Mouse (Mus musculus): ENCODE data around the gene Zfyve9. TPM values are rescaled to one million over a fixed set of nuclear protein-coding genes. Genes with fewer than 3 reads are reported as not detected.
"Not testable (repeated sequence)": the region's sequence is repeated elsewhere in the genome, so short reads cannot be mapped to it uniquely, and the experiment has no call there.

Gene Zfyve9
- total RNA-seq, 2 experiments from 2014 or later = 53.6 to 58.4 TPM

DNA sequence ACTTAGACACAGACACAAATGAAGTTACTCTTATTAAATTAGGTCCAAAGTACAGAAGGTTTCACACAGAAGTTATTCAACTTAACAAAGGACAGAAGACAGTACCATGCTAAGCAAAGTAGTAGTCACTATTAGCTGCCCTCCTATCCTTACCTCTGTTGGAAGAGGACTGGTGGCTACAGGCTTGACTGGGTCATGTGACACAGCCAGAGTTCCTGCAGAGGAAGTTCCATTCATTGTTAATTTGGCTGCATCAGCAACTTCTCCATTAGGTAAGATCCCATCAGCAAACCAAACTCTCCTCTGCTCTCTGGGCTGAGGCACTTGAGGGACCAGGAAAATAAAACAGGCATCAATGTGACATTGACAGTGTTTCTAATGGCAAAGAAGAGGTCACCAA lies 89.1 kb downstream of the Zfyve9 start:
- TF ChIP-seq CTCF (conservative IDR thresholded peaks at IDR 0.05) = no peak
- DNase-seq (ENCODE audit: low spot score in 2 of 2) = no peak
- Histone ChIP-seq H3K4me3 (no peak overlapping the region), H3K27ac (no peak overlapping the region)

DNA sequence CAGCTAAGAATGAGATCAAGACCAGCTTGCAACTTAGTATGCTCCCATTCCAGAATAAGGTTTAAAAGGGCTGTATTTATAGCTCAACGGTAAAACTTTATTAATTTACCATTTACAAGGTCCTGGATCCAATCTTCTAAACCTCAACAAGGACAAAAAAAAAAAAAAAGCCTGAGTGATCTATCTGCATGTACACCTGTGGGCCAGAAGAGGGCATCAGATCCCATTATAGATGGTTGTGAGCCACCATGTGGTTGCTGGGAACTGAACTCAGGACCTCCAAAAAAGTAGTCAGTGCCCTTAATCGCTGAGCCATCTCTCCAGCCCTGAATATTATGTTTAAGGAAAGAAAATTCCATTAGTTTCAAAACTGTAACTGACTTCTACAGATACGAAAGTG lies 90.1 kb downstream of the Zfyve9 start:
- no peak for DNase-seq (ENCODE audit: low spot score in 2 of 2)
- H3K27ac ChIP-seq = no peak overlapping the region
- TF ChIP-seq CTCF (conservative IDR thresholded peaks at IDR 0.05) = peak; percentile 46
- H3K4me3 ChIP-seq = no peak overlapping the region

DNA sequence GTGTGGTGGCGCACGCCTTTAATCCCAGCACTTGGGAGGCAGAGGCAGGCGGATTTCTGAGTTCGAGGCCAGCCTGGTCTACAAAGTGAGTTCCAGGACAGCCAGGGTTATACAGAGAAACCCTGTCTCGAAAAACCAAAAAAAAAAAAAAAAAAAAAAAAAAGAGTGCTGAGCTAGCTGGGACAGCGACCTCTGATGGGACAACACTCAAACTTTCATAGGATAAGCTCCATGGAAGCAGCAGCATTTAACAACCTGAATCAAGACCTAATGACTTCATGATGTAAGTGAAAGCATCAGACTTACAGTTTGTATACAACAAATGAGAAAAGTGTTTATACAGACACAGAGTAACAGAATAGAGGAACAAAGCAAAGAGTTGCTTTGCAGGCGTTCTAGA lies 93.5 kb downstream of the Zfyve9 start:
- not testable (repeated sequence) for DNase-seq (ENCODE audit: low spot score in 2 of 2); H3K4me3 ChIP-seq; H3K27ac ChIP-seq

DNA sequence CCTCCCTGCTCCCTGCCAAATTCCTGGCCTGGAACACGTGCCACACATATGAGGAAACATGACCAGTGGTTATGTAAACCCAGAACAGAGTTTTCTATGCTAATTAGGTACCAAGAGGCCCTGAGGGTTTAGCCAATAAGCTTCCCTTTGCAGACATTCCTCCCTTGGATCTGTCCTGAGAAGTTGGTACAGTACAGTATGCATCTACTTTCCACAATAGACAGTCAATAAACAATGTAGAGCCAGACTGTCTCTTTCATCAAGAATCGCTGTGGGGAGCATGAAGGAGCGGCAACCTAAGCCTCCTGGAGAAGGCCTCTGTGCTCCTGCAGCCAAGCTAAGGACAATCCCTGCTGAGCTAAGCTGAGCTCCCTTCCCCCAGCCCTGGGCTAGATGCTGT lies 94.4 kb downstream of the Zfyve9 start:
- H3K4me3 ChIP-seq = no peak overlapping the region
- no peak overlapping the region for H3K27ac ChIP-seq
- no peak for DNase-seq (ENCODE audit: low spot score in 2 of 2)
- no peak for TF ChIP-seq CTCF (conservative IDR thresholded peaks at IDR 0.05)

DNA sequence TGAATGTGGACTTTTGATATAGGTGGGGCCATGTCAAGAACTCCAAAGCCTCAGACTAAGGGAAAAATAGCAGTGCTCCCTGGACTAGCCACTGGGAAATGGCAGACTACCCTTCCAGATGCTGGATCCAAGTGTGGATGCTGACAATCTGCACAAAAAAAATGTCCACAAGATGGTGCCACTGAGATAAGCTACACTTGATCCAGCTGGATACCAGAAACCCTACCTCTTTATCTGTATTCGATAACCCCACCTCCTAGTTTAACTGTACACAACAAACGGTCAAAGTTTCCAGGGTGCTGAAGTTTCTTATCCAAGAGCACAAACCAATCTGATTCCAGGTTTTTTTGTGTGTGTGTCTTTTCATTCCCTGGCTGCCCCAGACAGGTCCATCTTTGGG lies 116.2 kb downstream of the Zfyve9 start:
- H3K27ac ChIP-seq = no peak overlapping the region
- H3K4me3 ChIP-seq = no peak overlapping the region
- TF ChIP-seq CTCF (conservative IDR thresholded peaks at IDR 0.05) = peak; percentile 71
- no peak for DNase-seq (ENCODE audit: low spot score in 2 of 2)

DNA sequence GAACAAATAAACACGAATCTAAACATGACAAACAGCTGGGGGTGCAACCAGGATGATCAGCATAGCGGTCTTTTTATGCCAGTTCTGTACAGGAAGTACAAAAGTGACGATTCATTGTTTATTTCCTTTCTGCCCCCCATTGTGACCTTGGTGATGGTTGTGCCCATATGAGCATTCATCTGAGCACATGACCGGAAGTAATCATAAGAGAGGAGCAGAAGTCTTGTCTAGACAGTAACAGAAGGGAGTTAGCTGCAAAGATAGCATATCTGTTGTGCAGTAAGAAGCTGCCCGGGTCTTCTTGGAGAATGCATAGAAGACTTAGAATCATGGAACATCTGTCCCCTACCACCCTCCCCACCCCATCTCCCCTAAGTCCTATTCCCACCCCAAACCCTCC lies 141.8 kb downstream of the Zfyve9 start:
- no peak overlapping the region for H3K27ac ChIP-seq
- TF ChIP-seq CTCF (conservative IDR thresholded peaks at IDR 0.05) = no peak
- no peak overlapping the region for H3K4me3 ChIP-seq
- DNase-seq (ENCODE audit: low spot score in 2 of 2) = no peak

DNA sequence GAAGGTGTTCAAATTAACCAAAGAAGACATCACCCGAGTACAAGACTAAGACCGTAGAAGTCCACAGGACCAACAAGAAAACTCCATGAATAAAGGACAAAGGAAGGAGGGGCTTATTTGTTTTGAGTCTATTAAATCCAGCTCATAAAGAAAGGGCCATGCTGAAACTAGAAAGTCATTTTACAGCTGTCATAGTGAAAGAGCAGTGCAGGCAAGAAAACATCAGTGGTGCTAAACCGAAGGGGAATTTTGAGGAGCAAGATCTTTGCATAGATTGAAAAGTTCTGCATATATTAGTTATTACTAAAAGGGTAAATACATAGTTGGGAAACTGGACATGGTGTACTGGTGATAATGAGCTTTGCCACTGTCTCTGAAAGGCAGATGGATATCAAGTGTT lies 142.9 kb downstream of the Zfyve9 start:
- no peak overlapping the region for H3K4me3 ChIP-seq
- no peak for TF ChIP-seq CTCF (conservative IDR thresholded peaks at IDR 0.05)
- DNase-seq (ENCODE audit: low spot score in 2 of 2) = no peak
- no peak overlapping the region for H3K27ac ChIP-seq

DNA sequence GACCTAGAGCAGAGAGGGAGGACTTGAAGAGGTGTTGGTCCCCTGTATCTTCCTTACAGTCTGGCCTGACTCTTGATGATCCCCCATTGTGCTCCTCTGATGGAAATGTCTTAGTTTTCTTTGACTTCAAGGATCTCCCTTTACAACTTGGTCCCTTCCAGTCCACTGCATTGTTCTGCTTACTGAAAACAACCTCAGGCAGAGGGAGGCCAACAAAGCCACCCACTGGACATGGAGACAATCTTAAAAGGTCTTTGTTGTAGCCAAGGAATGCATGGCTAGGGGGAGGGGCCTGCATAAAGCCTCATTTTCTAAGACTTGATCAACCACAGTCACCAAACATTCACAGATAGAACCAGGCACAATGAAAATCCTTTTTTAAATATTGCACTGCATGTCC lies 145.5 kb downstream of the Zfyve9 start:
- H3K27ac ChIP-seq = no peak overlapping the region
- DNase-seq (ENCODE audit: low spot score in 2 of 2) = no peak
- TF ChIP-seq CTCF (conservative IDR thresholded peaks at IDR 0.05) = no peak
- no peak overlapping the region for H3K4me3 ChIP-seq

DNA sequence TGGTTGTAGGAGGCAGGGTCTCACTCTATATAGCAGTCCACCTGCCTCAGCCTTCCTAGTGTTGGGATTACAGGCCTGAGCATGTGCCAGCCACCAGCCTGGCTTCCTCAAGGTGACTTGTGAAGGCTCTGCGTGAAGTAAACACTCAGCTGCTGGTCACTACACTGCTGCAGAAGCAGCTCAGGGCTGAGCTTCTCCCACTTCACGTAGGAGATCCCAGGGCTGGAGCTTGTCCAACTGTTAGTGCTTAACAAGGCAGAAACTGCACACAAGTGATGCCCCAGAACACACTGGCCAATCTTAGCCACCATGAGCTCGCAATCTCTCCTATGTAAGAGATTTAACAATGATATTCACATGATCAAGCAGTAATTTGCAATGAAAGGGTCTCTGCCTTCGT lies 145.9 kb downstream of the Zfyve9 start:
- no peak for DNase-seq (ENCODE audit: low spot score in 2 of 2)
- Histone ChIP-seq H3K4me3 (no peak overlapping the region), H3K27ac (no peak overlapping the region)
- TF ChIP-seq CTCF (conservative IDR thresholded peaks at IDR 0.05) = no peak

DNA sequence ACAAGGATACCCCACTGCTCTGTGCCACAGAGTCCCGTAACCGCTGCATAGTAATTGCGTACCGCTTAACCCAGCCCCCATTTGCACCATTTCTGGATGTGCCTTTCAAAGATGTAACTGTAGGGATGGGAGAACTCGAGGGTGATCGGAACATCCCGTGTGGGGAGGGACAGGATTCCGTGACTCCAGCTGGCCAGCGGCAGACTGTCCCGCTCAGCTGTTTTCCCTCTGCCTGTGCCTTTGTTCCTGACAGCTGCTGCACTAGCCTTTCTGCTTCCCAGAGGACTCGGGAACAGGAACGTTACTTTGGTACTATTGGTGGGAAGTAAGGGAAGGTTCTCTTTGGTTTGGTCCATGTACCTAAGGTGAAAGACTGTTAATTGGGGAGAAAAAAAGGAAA lies 146.9 kb downstream of the Zfyve9 start:
- TF ChIP-seq CTCF (conservative IDR thresholded peaks at IDR 0.05) = no peak
- DNase-seq (ENCODE audit: low spot score in 2 of 2) = no peak
- no peak overlapping the region for H3K27ac ChIP-seq
- no peak overlapping the region for H3K4me3 ChIP-seq

DNA sequence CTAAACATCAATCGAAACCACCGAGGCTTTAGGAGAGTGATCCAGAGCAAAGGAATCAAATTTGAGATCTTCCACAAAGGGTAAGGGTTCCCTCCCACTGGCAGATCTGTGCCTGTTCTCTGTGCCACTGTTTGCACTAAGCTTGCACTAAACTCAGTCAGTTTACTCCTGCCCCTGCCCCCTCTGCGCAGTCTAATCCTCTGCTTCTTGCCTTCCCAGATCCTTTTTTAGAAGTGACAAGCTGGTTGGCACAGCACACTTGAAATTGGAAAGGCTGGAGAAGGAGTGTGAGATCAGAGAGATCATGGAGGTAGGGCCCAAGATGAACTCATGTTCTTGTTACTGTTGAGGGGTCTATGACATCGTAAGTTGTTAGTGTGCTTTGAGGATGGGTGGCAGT lies 149.0 kb downstream of the Zfyve9 start:
- Histone ChIP-seq H3K27ac (no peak overlapping the region), H3K4me3 (no peak overlapping the region)
- TF ChIP-seq CTCF (conservative IDR thresholded peaks at IDR 0.05) = no peak
- peak in 1 of 2 experiments; percentile 17 for DNase-seq (ENCODE audit: low spot score in 2 of 2)

DNA sequence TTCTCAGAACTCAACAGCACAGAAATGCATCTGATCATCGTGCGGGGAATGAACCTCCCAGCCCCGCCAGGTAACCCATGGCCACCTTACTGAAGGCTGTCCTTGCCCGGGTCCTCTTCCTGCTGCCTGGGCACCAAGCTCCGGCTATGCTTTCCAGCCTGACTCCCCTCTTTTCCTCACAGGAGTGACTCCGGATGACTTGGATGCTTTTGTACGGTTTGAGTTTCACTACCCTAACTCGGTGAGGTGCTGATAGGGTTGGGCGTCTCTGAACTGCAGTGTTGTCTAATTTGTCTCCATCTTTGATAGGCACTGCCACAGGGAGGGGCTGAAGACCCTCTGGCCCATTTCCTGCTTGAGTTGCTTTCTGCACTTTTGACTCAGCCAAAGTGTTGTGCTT lies 150.5 kb downstream of the Zfyve9 start:
- Histone ChIP-seq H3K27ac (no peak overlapping the region), H3K4me3 (no peak overlapping the region)
- no peak for TF ChIP-seq CTCF (conservative IDR thresholded peaks at IDR 0.05)
- DNase-seq (ENCODE audit: low spot score in 2 of 2) = no peak

DNA sequence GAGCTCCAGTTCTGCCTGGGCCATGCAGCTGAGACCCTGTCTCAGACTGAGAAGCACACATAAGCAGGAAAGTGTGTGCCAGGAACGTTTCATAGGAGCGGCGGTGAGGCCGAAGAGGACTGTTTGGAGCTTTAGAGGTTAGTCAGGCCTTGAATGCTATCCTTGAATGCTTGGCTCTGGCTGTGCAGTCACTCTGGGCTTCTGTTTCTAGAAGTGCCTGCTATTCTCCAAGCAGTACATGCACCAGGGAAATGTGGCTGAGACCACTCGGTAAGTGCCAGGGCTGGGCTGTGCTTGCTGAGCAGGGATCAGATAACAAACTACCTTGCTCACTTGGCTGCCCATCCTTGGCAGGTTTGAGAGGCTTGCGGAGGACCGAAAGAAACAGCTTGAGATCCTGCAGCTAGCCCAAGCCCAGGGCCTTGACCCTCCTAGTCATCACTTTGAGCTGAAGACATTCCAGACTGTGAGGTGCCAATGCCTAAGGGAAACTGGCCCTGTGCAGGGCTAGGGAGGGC lies 151.2 kb downstream of the Zfyve9 start:
- no peak for TF ChIP-seq CTCF (conservative IDR thresholded peaks at IDR 0.05)
- H3K4me3 ChIP-seq = no peak overlapping the region
- no peak for DNase-seq (ENCODE audit: low spot score in 2 of 2)
- no peak overlapping the region for H3K27ac ChIP-seq

DNA sequence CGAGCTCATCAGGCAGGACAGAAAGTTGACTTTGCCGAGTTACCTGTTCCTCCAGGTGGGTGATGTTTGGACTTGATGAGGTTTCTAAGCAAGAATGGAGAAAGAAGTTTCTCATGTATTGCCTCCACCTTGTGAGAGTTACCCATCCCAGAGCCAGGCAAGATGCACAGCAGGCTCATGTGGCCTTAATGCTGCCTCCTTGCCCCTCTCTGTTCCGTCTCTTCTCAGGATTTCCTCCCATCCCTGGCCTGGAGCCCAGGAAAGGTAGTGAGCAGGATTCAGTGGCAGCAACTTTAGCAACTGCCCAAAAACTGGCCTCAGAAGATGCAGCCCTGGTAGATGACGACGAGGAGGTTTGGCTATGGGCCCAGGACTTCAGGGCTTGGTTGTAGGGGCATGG lies 153.5 kb downstream of the Zfyve9 start:
- no peak for DNase-seq (ENCODE audit: low spot score in 2 of 2)
- Histone ChIP-seq H3K4me3 (no peak overlapping the region), H3K27ac (no peak overlapping the region)
- TF ChIP-seq CTCF (conservative IDR thresholded peaks at IDR 0.05) = no peak

DNA sequence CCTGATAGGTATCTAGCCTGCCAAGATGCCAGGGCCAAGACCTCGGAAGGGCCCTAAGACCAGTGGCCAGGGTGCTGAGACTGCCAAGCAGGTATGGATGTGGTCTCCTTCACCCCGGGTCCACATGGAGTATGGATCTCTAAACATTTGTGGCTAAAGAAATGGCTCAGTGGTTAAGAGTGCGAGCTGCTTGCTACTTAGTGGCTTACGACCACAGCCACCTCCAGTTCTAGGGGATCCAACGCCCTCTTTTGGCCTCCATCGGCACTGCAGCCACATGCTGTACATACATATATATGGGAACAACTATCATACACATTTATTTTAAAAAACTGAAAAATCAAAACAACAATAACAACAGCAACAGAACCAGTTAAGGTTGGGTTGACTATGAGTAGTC lies 159.1 kb downstream of the Zfyve9 start:
- TF ChIP-seq CTCF (conservative IDR thresholded peaks at IDR 0.05) = peak; percentile 53
- no peak overlapping the region for H3K27ac ChIP-seq
- H3K4me3 ChIP-seq = no peak overlapping the region
- DNase-seq (ENCODE audit: low spot score in 2 of 2) = no peak
